Mouse (Mus musculus): ENCODE measurements around the gene Rcan1. TPM values are rescaled to one million over a fixed set of nuclear protein-coding genes. Genes with fewer than 3 reads are reported as not detected.

The Rcan1 gene
- total RNA-seq (2014; fragmentation: Nextera tagmentation) (6.3 and 11.5 TPM in 2 replicates), total RNA-seq (2017) (7.4 and 8.0 TPM in 2 replicates)

- ATAC-seq (replicated peaks; ENCODE audit: poor library complexity, severe bottlenecking) = no peak
Measured at GRCm38 (mm10) chr16:92470706-92471105, at the start of gene Rcan1. Rcan1 (minus strand) TSS chr16:92470867.

GRCm38 (mm10) chr16:92519820-92520492 lies 49.3 kb upstream of the Rcan1 start:
- peak; percentile 63 for ATAC-seq (replicated peaks; ENCODE audit: poor library complexity, severe bottlenecking)

- ATAC-seq (replicated peaks; ENCODE audit: poor library complexity, severe bottlenecking) = no peak
Measured at GRCm38 (mm10) chr16:92518718-92519117, 48.1 kb upstream of the Rcan1 start.

- no peak for ATAC-seq (replicated peaks; ENCODE audit: poor library complexity, severe bottlenecking)
Measured at GRCm38 (mm10) chr16:92516139-92516538, 45.5 kb upstream of the Rcan1 start.

- peak; percentile 23; the same call in 1 of the 2 replicates for ATAC-seq (replicated peaks; ENCODE audit: poor library complexity, severe bottlenecking)
Measured at GRCm38 (mm10) chr16:92514896-92515295, 44.2 kb upstream of the Rcan1 start.

GRCm38 (mm10) chr16:92511773-92512391 lies 41.2 kb upstream of the Rcan1 start:
- peak; percentile 81 for ATAC-seq (replicated peaks; ENCODE audit: poor library complexity, severe bottlenecking)

GRCm38 (mm10) chr16:92510835-92511772 lies 40.4 kb upstream of the Rcan1 start:
- ATAC-seq (replicated peaks; ENCODE audit: poor library complexity, severe bottlenecking) = peak; percentile 92

- no peak for ATAC-seq (replicated peaks; ENCODE audit: poor library complexity, severe bottlenecking)
Measured at GRCm38 (mm10) chr16:92507573-92507972, 36.9 kb upstream of the Rcan1 start.

GRCm38 (mm10) chr16:92503105-92503504 lies 32.4 kb upstream of the Rcan1 start:
- no peak for ATAC-seq (replicated peaks; ENCODE audit: poor library complexity, severe bottlenecking)

GRCm38 (mm10) chr16:92500534-92500933 lies 29.9 kb upstream of the Rcan1 start:
- ATAC-seq (replicated peaks; ENCODE audit: poor library complexity, severe bottlenecking) = no peak

GRCm38 (mm10) chr16:92499324-92499723 lies 28.7 kb upstream of the Rcan1 start:
- ATAC-seq (replicated peaks; ENCODE audit: poor library complexity, severe bottlenecking) = no peak

GRCm38 (mm10) chr16:92498589-92498981 lies 27.9 kb upstream of the Rcan1 start:
- ATAC-seq (replicated peaks; ENCODE audit: poor library complexity, severe bottlenecking) = peak; percentile 71

GRCm38 (mm10) chr16:92497851-92498588 lies 27.4 kb upstream of the Rcan1 start:
- ATAC-seq (replicated peaks; ENCODE audit: poor library complexity, severe bottlenecking) = peak; percentile 25; the same call in 1 of the 2 replicates

GRCm38 (mm10) chr16:92489356-92489755 lies 18.7 kb upstream of the Rcan1 start:
- no peak for ATAC-seq (replicated peaks; ENCODE audit: poor library complexity, severe bottlenecking)

- no peak for ATAC-seq (replicated peaks; ENCODE audit: poor library complexity, severe bottlenecking)
Measured at GRCm38 (mm10) chr16:92488456-92488855, 17.8 kb upstream of the Rcan1 start.

GRCm38 (mm10) chr16:92487489-92487888 lies 16.8 kb upstream of the Rcan1 start:
- ATAC-seq (replicated peaks; ENCODE audit: poor library complexity, severe bottlenecking) = peak; percentile 71

GRCm38 (mm10) chr16:92487086-92487485 lies 16.4 kb upstream of the Rcan1 start:
- no peak for ATAC-seq (replicated peaks; ENCODE audit: poor library complexity, severe bottlenecking)

- ATAC-seq (replicated peaks; ENCODE audit: poor library complexity, severe bottlenecking) = no peak
Measured at GRCm38 (mm10) chr16:92485436-92485835, 14.8 kb upstream of the Rcan1 start, which contains the start of gene Clic6. Clic6 (plus strand) TSS chr16:92485736.

- peak; percentile 50 for ATAC-seq (replicated peaks; ENCODE audit: poor library complexity, severe bottlenecking)
Measured at GRCm38 (mm10) chr16:92478561-92479150, 8.0 kb upstream of the Rcan1 start.

All from granulocyte monocyte progenitor cell, adult 5-6 weeks (primary cell).